Mouse (Mus musculus) layer of hippocampus, adult 9-10 months (tissue): ENCODE data around the gene Liph.
"Not testable (repeated sequence)": the region's sequence is repeated elsewhere in the genome, so short reads cannot be mapped to it uniquely, and the experiment has no call there.

Experiments used
- DNase-seq: peaks from one replicate; pipeline ENCODE4 v3.0.0; 2022; ENCODE audit warnings: low spot score

The Liph gene

GRCm38 (mm10) chr16:21976203-21976602, 19.3 kb downstream of the Liph start:
- no peak for DNase-seq

- DNase-seq = no peak
Measured at GRCm38 (mm10) chr16:21971446-21971845, 24.0 kb downstream of the Liph start.

GRCm38 (mm10) chr16:21970536-21970935, 24.9 kb downstream of the Liph start:
- no peak for DNase-seq

GRCm38 (mm10) chr16:21969874-21970273, 25.6 kb downstream of the Liph start:
- no peak for DNase-seq

- no peak for DNase-seq
Measured at GRCm38 (mm10) chr16:21965576-21965975, 29.9 kb downstream of the Liph start.

GRCm38 (mm10) chr16:21955591-21955990, 39.9 kb downstream of the Liph start:
- no peak for DNase-seq

- peak; percentile 37 for DNase-seq
Measured at GRCm38 (mm10) chr16:21946761-21947715, 48.4 kb downstream of the Liph start, which contains the start of gene Tmem41a. Gene Tmem41a, minus strand, starts transcription at chr16:21947552.

GRCm38 (mm10) chr16:21928471-21928870, 67.0 kb downstream of the Liph start:
- no peak for DNase-seq

GRCm38 (mm10) chr16:21916681-21917080, 78.8 kb downstream of the Liph start:
- DNase-seq = no peak

- DNase-seq = no peak
Measured at GRCm38 (mm10) chr16:21913347-21913746, 82.1 kb downstream of the Liph start.

- DNase-seq = not testable (repeated sequence)
Measured at GRCm38 (mm10) chr16:21908906-21909305, 86.6 kb downstream of the Liph start.

- no peak for DNase-seq
Measured at GRCm38 (mm10) chr16:21906902-21907301, 88.6 kb downstream of the Liph start.

GRCm38 (mm10) chr16:21905996-21906395, 89.5 kb downstream of the Liph start:
- DNase-seq = no peak

GRCm38 (mm10) chr16:21904636-21905035, 90.8 kb downstream of the Liph start:
- DNase-seq = no peak
